Mouse (Mus musculus) E14TG2a.4 (cell line): Measurements from ENCODE around the gene Myoz1.

Source experiments
- CTCF ChIP-seq: conservative IDR thresholded peaks from 2 replicates; pipeline ENCODE4 v1.5.1; 2014; ENCODE audit warnings: low read length
- NANOG ChIP-seq: IDR thresholded peaks from 2 replicates; pipeline ENCODE4 v1.6.1; 2014; ENCODE audit warnings: borderline replicate concordance, low read length, mixed read lengths

DNA sequence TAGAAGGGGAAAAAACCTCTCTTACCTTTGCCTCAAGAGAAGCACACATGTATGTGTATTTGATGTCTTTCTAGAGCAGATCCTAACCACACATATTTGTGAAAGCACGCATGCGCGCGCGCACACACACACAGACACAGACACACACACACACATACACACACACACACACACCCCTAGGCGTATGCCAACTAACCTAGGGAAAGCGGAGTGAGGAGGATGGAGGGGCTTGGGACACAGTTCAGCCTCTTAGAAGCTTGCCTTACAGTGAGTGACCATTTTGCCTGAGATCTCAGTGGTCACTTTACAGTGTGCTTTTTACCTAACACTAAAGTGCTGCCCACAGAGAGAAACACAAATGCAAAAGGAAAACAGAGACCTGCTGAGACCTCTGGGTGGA lies 3.3 kb upstream of the Myoz1 start:
- TF ChIP-seq CTCF: no peak
- no peak for TF ChIP-seq NANOG
